Mouse (Mus musculus) A20 (cell line): ENCODE results near the gene Krt7.

ENCODE experiments used
- DNase-seq: peaks from one replicate; pipeline ENCODE4 v3.0.0-alpha.2; 2011; ENCODE audit warnings: low read depth, low spot score

The Krt7 gene

DNA sequence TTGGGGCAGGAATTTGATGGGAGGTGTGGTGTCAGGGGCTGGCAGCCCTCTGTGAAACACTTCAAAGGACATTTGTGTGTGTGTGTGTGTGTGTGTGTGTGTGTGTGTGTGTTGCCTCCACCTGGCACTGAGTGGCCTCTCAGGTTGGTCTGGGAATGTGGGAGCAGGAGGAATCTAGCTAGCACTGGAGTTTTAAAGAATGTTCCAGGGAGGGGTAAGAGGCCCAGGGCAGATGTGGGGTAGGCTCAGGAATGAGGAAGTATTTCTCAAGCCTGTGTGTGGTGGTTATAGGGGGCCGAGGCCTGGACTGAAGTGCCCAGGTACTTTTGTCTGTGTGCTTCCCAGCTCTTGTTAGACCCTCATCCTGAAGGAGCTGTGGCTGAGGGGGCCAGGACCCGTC, at the start of gene Krt7:
Gene Krt7, plus strand, starts transcription at position 269 of the 400 bp plus-strand sequence.
- no peak for DNase-seq

DNA sequence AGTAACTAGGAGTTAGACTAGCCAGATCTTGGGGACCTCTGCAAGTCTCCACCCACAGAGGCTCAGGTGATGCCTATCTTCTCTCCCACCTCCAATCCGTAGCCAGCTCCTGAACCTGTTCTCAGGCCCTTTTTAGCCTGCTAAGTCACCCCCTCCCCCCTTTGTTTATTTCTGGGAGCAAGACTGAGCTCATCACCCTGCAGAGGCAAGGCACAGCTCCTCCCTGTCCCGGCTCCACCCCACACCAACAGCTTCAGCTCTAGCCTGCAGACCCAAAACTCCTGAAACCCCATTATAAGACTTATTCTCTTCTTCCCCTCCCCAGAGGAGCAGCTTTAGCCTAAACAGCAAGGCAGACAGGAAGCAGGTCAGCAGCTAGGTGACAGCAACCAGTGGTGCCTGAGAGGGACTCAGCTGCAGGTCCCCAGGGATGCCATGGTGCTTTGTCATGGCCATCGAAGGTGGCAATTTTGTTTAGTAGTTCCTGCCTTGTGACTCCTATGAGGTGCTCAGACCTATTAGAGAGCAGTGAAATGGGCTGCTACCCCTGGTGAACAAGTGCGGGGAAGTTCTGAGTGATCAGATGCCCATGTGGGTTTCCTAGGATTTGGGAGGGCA, 48.3 kb upstream of the Krt7 start:
- DNase-seq: peak; percentile 51

DNA sequence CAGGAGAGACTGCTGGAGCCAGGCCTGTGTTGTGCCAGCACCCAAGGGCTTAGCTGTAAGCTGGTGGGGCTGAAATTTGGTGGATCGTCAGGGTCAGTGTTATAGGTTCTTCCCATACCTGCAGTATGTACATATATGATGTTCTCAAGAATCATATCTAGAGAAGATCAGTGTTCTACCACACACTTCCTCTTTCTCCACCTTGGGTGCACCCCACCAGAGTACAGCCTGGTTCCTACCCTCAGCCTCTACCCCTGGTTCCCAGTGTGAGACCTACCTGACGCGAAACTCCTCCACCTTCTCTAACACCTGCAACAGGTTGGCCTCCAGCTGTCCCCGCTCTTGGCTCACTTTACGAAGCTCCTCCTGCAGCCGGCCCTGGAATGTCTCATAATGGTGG, 46.9 kb upstream of the Krt7 start:
- DNase-seq: no peak

DNA sequence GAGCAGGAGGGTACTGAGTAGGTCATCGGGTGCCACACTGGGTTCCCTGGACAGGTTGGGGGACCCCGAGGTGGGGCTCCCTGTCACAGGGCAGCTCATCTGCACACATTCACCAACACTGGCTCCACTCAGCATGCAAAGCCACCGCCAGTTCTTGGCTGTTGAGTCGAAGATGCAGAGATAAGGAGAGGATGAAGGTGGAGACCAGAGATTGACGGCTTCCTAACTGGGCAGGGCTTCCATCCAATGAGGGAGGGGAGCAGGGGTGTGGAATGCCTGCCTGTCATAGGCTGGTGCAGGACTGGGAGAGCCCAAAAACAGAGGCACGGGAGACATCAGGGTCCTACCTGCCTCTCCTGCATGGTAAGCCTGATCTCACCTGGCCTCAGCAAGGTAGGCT, 46.4 kb upstream of the Krt7 start:
- DNase-seq: no peak

DNA sequence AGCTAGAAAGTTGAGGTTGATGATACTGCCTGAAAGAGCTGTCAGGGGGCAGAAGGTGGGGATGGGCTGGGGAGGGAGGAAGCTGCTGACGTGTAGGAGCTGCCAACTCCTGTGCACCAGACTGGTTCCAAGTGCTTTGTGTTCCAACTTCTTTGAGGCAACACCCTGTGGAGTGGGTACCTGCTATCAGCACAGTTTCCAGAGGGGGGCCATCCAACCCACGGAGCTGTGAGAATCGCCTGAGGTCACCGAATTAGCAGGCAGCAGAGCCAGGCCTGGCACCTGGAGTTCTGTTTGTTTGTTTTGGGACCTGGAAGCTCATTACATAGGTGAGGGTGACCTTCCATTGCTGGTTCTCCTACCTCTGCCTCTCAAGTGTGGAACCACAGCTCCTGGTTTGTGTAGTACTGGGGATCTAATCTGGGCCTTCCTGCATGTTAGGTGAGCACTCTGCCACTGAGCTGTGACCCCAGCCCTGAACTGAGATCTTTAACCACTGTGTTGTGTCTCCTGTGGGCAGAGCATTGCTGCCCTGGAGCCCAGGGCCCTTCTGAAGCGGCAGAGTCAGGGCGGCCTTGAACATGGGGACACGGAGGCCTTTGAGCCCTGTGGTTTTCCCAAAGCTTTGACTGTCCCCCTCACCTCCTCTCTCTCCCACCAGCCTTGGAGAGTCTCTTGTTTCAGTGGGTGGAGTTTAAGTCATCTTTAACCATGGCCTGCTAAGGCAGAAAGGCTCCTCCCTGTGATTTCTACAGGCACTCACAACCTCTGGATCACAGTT, 45.8 kb upstream of the Krt7 start:
- DNase-seq: no peak

DNA sequence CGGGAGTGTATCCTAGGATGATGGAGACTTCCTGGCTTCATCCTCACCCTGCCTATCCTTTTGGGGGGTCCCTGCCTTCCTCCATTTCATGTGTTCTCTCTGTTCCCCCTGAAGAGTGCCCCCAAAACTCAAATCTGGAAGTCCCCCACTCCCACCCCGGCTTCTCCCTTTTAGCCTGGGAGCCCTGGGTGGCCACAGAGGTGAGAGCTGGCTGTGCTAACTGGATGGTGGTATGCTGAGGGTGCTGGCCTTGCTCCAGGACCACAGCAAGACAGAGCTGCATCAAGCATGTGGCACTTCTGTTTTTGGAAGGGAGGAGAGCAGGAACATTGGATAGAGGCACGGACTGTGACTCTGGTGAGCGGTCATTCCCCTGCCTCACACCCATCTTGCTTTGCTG, 45.1 kb upstream of the Krt7 start:
- no peak for DNase-seq

DNA sequence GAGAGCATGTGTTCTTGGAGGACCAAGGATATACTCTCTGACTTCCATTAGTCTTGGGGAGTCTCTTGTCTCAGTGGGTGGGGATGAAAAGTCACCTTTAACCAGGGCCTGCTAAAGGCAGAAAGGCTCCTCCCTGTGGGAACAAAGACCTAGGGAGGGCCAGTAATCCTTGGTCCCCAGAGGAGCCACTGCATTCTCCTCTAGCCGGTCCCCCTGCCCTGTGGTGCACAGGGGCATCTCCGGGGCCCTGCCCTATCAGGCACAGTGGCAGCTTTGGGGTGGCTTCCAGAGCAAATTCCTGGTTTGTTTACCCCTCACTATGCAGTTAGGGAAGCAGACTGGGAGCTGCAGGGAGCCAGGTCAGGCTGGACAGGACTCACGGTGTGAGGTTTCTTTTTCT, 44.4 kb upstream of the Krt7 start:
- no peak for DNase-seq

DNA sequence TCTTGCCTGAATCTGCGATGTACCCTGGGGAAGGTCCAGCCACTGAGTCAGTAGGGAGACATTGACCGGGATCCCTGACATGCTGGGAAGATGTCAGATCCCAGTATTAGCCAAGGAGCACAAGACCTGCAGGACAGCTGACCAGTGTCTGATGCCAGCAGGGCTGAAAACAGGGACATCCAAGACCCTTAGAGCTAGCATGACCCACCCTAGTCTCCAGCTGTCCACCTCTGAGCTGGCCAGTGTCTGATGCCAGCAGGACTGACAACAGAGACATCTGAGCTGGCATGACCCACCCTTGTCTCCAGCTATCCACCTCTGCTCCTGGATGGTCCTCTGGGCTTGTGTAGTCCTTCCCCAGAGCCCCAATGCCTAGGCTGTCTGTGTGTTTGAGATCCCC, 43.9 kb upstream of the Krt7 start:
- no peak for DNase-seq

DNA sequence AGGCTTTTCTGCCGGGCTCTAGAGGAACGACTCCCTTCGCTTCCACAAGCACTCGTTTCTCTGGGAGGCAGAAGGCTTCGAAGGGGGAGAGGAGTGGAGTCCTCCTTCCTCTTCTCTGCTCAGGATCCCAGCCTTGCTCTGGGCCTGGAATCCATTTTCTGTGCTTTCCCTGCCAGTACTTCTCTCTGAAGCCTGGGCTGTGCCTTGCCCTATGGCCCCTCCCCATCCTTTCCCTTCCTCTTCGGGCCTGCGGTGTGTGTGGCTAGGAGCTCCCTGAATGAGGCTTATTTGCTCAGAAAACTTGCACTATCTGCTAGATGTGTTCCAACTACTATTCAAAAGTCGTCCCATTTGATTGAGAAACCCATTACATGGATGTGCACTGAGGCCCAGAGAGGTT, 43.3 kb upstream of the Krt7 start:
- DNase-seq: no peak

DNA sequence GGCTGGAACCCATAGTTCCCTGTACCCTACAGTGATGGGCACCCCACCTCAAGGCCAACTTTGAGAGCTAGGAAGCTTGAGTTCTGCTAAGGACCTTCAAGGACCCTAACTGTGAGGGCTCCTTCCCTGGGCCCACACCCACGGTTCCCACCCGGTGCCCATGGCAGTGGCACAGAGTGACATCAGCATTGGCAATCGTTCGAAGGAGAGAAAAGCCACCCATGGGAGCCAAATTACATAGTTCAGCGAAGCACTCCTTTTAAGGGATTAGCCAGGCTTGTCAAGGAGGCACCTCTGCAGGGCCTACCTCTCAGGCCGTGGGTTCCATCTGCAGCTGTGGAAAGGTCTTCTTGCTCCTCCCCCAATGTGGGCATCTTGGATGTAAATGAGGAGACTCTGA, 42.8 kb upstream of the Krt7 start:
- DNase-seq: no peak

DNA sequence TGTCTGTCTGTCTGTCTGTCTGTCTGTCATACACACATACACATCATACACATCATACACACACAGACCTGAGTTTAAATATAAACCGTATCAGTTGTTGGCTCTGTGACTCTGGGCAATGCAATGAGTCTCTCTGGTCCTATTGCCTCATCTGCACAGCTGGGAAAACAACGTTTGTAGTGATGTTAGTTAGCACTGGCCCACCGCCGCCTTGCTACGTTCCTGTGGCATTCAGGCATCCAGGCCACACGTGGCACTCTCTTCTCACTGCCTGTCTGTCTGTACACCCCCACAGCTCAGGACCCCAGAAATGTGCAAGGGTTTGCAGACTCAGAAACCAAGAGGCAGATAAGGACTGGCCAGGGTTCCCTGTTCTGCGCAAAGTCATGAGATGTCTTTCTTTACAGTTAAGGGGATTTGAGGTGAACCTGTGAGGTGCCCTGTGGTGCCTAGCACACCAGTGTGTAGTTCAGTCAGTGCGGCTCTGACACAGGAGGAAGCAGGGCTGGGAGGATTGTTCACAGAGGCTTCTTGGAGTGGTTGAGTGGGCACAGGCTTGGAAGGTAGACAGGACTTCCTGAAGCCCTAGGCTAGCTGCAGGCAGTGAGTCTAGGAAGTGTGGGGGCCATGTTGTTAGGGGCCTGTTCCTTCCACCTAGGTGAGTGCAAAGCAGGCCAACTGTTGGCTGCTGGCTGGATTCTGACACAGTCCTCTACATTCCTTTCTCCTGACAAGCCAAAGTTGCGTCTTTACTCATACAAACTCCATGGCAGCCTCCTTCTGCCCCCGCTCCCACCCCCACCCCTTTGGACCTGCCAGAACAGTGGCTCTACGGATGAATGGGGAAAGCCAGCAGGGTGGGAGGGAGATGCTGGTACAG, 42.1 kb upstream of the Krt7 start:
- no peak for DNase-seq

DNA sequence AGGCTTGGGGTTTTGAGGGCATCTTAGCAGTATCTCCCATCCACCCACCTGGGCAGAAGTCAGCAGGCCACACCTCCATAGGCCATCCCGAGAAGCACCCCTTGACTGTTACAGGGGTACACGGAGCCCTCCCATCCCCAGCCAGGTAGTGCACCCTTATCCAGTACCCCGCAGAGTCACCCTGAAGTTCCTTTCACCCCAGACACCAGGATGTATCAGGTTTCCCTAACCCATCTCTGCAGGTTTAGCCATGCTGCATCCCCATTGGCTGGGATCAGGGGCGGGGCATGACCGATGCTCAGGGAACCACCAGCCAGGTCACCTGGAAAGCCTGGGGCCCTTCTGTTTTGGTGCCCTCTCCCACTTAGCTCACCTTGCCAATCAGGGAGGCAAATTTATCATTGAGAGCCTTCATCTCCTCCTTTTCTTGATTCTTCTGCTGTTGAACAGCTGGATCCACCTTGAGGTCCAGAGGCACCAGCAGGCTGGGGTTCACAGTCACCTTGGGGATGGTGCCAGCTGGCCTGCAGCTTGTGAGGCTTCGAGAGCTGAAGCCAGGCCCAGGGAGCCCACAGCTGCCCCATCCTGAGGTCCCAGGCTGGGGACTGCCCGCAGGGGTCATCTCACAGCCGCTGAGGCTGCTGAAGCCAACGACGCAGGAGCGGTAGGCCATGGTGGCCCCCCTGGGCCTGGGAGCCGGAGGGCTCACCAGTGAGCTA, 41.3 kb upstream of the Krt7 start:
- no peak for DNase-seq

DNA sequence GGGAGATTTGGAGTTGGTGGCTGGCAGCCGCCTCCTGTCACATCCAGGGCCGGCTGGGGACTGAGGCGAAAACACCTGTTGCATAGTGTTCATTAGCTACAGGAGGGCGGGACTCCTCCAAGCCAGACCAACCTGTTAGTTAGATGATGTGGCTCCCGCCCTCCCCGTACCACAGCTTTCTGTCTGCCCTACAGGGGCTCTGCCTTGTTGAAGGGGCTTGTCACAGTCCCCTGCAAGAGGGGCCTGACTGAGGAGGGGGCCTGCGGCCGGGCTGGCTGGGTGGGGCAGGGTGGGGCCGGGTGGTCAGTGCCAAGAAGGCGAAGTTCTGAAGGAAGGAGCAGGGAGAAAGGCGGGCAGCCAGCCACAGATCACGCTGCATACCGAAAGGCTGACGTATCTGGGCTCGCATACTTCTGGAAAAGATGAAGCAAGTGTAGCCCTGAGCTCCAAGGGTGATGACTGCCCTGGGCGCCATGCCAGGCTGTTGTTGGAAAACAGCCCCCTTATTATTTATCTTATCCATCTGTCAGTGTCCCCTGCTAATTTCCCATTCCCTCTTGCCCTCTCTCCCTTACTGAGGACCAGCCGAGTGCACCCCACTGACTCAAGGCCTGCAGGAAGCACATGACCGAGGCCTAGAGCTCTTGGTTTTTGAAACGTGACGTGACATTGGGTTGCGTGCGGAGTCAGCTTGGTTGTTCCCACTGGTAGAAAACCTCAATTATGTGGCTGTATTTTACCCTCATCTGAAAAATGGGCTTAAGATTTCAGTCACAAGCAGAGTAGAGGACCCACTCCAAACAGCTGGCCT, 40.5 kb upstream of the Krt7 start, which contains the start of gene Krt80:
Gene Krt80, minus strand, starts transcription at position 62 of the 811 bp plus-strand sequence.
- DNase-seq: no peak

DNA sequence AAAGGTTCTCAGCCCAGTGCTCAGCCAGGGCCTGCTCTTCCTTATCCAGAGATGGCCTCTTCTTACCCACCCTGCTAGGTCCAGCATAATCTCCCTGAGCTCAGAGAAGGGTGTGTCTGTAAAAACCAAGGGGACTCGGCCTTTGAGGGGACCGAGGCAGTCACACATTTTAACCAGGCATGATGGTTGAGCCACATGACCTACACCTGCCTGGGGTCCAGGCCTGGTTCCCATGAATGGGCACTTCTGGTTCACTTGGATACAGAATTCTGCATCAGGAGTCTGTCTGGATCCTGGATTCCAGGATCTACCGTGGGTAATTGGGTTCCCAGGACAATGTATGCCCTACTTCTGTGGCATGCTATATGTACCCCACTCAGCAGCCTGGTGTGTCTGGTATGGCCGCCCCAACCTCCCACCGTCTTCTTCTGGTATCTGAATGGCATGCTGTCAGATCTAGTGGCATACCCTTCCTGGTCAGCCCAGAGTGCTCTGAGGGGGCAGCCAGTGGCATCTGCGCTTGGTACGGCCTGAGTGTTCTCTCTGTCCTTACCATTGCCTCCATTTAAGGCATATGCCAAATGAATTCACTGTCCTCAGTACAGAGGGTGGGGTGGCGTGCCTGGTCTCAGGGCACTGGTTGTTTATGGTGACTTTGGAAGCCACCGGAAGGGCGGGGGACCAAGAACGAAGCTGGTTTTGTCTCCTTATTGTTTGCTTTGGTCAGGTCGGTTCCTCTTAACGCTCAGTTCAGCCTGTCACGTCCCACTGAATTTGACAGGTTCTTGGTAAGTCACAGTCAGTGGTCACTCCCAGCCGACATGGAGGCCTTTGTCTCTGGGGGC, 39.5 kb upstream of the Krt7 start:
- DNase-seq: peak; percentile 50

DNA sequence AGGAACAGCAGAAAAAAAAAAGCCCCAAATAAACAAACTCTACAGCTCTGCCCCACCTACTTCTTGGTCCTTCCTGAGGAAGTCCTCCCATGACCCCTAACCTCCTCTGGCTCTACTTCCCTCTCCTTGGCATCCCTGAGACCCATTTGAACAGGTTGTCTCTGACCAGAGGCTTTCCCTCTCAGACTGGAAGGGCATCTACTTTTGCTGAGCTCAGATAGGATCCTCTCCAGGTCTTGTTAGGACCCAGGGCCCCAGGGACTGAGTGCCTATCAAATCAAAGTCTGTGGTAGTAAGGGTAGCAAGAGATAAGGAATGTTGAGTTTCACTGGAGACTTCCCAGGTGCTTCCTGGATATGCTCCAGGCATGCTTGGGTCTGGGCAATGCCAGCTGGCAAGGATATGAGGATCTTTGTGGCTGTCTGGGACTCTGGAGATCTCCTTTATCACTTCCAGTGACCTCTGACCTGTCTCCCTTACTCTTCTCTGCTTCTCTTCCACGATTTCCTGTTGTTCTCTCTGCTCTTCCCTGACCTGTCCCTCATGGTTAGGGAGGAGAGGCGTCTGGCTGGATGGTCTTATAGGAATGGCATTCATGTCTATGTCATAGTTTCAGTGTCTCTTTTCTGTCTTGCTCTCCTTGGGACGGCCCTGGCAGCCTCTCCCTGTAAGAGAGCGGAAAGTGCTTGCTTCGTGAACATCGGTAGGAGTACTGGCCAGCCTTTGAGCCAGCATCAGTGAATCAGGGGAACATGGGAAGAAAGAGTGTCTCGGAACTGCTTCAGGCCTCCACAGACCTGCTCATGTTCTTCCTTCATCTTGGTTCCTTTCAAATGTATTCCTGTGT, 38.5 kb upstream of the Krt7 start:
- DNase-seq: no peak

DNA sequence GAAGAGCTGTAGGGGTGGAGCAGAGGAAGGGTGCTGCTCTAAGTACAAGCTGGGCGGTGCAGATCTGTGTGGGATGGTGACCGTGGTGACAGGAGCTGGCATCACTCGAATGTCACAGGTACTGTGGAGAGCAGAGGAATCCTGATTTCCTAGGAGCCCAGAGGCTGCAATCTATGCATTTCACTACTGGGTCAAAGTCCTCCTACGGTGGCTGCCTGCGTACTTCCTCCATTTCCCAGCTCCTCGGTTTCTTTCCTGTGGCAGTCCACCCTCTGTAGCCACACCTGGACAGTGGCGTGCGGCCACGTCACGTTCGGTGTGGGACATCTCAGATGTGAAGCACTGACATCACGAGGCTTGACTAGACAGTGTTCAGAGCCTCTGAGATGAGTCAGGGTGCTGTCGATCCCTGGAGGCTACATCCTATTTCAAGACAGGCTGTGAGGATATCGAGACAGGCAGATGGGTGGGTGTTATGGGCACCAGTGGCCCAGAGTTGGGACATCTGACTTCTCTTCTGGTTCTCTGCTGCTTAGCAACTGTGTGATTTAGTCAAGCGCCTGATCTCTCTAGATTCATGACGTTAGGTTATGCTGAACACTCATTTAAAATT, 37.5 kb upstream of the Krt7 start:
- no peak for DNase-seq

DNA sequence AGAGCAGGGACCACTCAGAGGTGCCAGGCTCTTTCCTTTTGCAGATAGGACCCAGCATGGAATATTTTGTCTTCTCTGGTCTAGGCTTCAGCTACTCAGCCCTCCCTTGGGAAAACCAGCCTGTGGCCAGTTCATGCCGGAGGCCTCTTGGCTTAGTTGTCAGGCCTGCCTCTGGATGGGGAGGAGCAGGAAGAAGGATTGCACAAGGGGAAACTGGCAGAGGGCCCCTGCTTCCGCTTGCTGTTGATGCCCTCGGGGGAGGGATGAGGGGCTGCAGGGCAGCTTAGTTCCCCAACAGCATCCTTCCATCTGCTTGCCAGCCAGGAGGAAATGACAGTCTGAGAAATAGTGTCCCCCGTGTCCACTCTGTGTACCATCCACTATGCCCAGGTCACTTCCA, 36.0 kb upstream of the Krt7 start:
- no peak for DNase-seq

DNA sequence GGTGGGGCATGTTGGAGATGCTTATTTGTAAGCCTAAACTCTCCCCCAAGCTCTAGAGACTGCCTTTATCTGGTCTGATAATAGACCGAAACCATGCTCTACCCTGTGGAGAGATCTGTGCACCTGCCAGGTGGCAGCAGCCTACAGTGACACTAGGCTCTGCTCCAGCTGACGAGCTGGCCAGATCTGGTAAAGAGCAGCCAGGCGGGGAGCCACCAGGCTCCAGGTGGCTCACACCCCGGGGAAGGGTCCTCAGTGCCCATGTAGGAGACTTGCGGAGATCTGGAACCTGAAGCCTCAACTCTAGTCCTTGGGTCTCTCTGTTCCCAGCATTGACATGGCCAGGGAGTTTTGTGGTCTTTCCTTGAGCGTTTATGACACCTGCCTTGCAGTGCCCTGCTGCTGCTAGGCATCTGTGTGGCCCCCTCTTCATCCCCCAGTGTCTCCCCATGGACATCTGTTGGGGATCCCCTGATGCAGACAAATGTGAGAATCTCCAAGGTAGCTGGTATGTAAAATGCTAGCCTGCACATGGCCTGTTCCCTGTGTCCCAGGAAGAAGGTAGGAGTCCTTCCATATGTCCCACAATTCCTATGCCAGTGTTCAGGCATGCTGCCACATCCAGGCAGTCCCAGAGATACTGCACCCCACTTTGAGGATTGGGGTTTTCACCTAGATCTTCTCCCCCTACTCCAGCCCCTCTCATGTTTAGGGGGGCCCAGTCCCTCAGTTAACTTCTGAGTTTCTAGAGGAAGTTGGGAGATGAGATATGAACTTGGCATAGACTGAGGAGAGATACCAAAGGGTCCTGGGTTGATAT, 34.7 kb upstream of the Krt7 start:
- DNase-seq: peak; percentile 73
